Mouse (Mus musculus) mesoderm, embryonic 11.5 days (tissue): ENCODE results near the gene Dnajc11.

Experiments used
- DNase-seq: peaks from one replicate; pipeline ENCODE4 v3.0.0-alpha.2; 2012; ENCODE audit warnings: low read depth, low spot score

Gene Dnajc11

GRCm38 (mm10) chr4:152009076-152010051 is 75.9 kb downstream of the Dnajc11 start:
- DNase-seq: peak; percentile 54

DNA sequence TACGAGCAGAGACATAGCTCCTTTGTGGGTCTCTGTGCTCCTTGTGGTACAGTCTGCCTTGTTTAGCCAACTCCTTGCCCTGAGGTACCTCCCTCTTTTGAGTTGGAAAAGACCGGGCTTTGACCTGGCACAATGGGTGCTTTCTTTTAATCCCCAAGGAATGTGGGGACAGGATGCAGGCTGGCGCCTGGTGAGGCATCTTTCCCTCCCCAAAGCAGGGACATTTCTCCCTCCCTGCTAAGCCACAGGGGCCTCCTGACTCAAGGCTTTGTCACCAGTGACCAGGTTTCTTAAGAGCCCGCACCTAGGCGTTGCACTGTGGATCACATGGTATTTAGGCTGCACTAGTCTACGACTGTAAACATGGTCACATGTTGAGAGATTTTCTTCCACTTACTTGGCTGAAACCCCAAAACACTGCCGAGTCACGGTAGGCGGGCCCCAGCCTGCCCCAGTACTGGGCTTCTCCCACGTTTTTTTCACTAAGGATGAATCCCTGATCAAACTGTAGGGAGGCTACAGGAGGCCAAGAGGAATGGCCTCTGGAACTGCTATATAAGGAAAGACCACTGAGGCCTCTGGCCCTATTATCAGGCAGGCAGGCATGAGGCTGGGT is 76.7 kb downstream of the Dnajc11 start:
- no peak for DNase-seq

GRCm38 (mm10) chr4:152010707-152011134 is 77.2 kb downstream of the Dnajc11 start:
- no peak for DNase-seq

DNA sequence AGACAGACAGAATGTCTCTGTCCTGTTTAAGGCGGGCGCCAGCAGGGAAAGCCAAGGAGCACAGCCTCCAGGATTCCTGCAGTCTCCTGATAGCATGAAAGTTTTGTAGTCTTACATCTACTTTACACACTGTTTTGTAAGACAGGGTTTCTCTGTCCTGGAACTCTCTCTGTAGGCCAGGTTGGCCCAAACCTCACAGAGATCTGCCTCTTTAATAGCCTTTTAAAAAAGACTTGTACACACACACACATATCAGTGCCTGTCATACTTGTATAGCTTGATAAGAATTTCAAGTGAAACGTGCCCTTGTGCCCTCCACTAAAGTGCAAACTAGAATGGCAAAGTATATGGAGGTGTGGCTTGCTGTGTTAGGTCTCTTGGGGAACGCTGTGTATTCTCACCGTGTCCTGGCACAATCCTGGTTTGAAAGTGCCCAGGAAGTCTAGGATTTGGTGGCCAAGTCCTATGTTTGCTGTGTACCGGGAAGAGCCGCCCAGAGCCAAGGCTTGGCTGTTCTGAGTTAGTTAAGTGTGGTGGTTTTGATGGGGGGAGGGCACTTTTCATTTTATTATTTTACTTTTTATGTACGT is 77.8 kb downstream of the Dnajc11 start:
- DNase-seq: no peak

GRCm38 (mm10) chr4:152012109-152012508 is 78.6 kb downstream of the Dnajc11 start:
- DNase-seq: no peak

DNA sequence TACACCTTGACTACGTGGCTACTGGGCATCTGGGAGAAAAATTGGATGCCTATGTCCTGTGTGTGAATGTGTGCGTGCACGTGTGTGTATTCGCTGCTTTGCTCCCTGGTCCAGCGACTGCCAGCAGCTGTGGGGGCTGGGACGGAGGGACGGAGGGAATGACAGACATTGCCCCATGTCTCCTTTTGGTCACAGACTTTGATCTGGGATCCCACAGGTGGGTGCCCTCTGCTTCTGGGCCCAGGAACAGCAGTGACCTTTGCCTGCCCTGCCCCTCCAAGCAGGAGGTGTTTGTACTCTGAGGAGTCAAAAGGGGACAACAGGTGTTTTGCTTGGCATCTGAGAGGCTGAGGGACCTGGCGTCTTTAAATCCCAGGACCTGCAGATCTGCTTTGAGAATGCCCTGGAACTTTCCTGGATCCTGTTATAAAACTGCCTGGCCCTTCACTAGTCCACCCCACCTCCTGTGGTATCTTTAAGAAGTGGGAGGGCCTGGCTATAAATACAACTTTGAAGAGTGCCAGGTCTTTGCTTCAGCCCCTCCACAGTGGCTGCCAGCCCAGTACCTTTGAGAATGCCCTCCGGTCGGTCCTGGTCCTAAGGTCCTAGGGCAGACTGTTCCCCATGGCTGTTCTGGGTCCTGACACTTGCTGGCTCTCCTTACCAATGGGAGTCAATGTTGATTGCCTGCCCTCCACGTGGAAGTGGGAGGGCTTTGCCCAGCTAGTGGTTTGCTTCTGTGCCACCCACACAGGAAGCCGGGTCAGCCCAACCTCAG is 79.7 kb downstream of the Dnajc11 start:
- DNase-seq: no peak

DNA sequence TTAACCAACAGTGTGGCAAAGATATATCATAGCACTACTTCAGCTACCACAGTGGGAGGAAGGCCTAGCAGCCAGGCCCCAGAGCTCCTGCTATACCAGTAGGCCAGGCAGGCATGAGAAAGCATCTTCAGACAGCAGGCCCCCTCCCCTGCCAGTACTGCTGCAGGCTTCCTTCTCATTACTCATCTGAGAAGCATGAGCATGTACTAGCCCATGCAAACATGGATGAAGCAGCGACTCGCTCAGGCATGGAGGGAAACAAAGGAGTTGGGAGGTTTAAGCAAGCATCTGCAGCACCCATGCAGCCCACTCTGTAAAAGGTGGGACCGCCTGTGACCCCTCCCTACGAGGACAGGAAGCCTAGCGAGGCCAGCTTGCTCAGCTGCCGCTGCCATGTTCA is 85.6 kb downstream of the Dnajc11 start:
- DNase-seq: no peak

- no peak for DNase-seq
Measured at GRCm38 (mm10) chr4:152020024-152020423, 86.5 kb downstream of the Dnajc11 start.

- DNase-seq: no peak
Measured at GRCm38 (mm10) chr4:152021568-152022097, 88.1 kb downstream of the Dnajc11 start.

- no peak for DNase-seq
Measured at GRCm38 (mm10) chr4:152022506-152022905, 89.0 kb downstream of the Dnajc11 start.

DNA sequence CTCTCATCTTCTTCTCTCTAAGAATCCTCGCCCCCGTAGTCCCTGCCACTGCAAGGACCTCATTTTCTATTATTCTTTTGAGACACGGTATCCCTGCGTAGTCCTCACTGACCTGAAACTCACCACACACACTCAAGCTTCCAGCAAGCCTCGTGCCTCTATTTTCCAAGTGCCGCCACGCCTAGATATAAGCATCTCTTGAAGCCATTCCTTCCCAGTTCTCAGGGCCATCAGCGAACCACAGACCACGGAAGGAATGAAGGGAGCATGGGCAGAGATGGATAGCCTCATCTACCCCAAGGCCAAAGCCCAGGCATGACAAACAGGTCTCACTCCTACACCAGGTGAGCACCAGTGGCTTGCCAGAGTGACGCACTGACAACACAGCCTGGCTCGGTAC is 91.0 kb downstream of the Dnajc11 start:
- DNase-seq: no peak

- no peak for DNase-seq
Measured at GRCm38 (mm10) chr4:152026751-152027508, 93.4 kb downstream of the Dnajc11 start.

- DNase-seq: peak; percentile 96
Measured at GRCm38 (mm10) chr4:152027524-152027923, 94.0 kb downstream of the Dnajc11 start, which contains the start of gene Zbtb48. TSS of gene Zbtb48 (minus strand) at chr4:152027671.

GRCm38 (mm10) chr4:152028456-152028855 is 95.0 kb downstream of the Dnajc11 start:
- no peak for DNase-seq

DNA sequence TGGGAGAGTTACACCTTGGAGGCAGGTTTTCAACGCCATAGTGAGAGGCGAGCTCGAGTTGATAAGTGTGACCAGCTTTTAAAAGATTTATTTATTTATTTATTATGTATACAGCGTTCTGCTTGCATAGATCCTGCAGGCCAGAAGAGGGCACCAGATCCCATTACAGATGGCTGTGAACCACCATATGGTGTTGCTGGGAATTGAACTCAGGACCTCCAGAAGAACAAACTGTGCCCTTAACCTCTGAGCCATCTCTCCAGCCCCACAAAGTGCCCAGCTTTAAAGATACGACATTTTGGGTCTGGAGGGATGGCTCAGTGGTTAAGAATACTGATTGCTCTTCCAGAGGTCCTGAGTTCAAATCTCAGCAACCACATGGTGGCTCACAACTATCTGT is 95.6 kb downstream of the Dnajc11 start:
- DNase-seq: no peak

GRCm38 (mm10) chr4:152029997-152030396 is 96.5 kb downstream of the Dnajc11 start:
- no peak for DNase-seq
